Mouse (Mus musculus) CH12.LX (cell line): ENCODE measurements around the gene Oma1.

Experiments used
- MAFK ChIP-seq: IDR thresholded peaks from 2 replicates; pipeline ENCODE4 v1.6.1; 2011; ENCODE audit warnings: low read length, improper control_type of control experiment; ENCODE audit not compliant: insufficient replicate concordance
- MYC ChIP-seq: IDR thresholded peaks from 2 replicates; pipeline ENCODE4 v1.6.1; 2011; ENCODE audit warnings: low read depth, mild to moderate bottlenecking, improper control_type of control experiment, low read length
- POLR2A ChIP-seq: IDR thresholded peaks from 2 replicates; pipeline ENCODE4 v1.6.1; 2011; ENCODE audit warnings: low read depth, mild to moderate bottlenecking, improper control_type of control experiment, low read length

GRCm38 (mm10) chr4:103315861-103316260, 2.2 kb downstream of the Oma1 start:
- TF ChIP-seq POLR2A (no peak), MYC (no peak), MAFK (no peak)
